Mouse (Mus musculus) kidney, adult 2 months (tissue): ENCODE results near the gene Mettl3.

Experiments used
- CTCF ChIP-seq: fragments of 200-500 bp; conservative IDR thresholded peaks from 2 replicates; pipeline ENCODE4 v1.5.1; 2011; ENCODE audit warnings: low read depth, mild to moderate bottlenecking, control low read depth, low read length, moderate library complexity, mixed read lengths; ENCODE audit not compliant: insufficient read depth, insufficient read length
- POLR2A ChIP-seq: fragments of 200-500 bp; IDR thresholded peaks from one replicate; pipeline ENCODE4 v1.6.1; 2011; ENCODE audit warnings: low read depth, low read length, control low read depth

GRCm38 (mm10) chr14:52284191-52284590, 20.7 kb downstream of the Mettl3 start:
- TF ChIP-seq POLR2A, result no peak
- TF ChIP-seq CTCF, result no peak
